1 mouse cellular context compared by ENCODE assay signal in the genomic region with DNA sequence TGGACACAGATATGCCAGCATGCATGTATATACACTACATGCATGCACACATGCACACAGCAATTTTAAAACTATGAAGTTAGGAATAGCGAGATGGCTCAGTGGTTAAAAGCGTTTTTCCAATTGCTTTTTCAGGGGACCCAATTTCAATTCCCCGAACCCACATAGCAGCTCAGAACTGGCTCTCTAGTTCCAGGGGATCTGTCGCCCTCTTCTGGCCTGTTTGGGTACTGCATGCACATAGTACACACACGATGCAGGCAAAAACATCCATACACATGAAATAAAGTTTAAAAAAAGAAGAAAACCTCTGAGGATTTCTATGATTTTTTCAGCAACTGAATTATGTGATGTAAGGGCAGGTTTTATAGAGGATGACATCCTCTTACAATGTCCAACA.
TF ChIP-seq lines count a peak whose summit lies in the region.

No protein-coding gene starts in this region.

TF ChIP-seq in ES-E14, 5 proteins besides CTCF, POLR2A, EP300 and RAD21:
- TF ChIP-seq HCFC1 (IDR thresholded peaks at IDR 0.05; ENCODE audit: borderline replicate concordance, insufficient read depth, low read length) (no peak), ZC3H11A (IDR thresholded peaks at IDR 0.05; ENCODE audit: borderline replicate concordance, low read depth, low read length) (0 out of 2 replicates have a peak, but pooled peaks have one; percentile 11)
